In genomic region chr9:64436121-64436520, GRCm38 (mm10) we compare ENCODE assay signal across 32 mouse cellular contexts. TPM values are rescaled to one million over a fixed set of nuclear protein-coding genes. Genes with fewer than 3 reads are reported as not detected.
"Had no signal": no experiment of that assay in that cellular context is flagged by ENCODE, and none has a peak within 500 bp of the region (broad histone marks: within the 10 kb centered on the region; RNA-seq: fewer than 3 reads in every experiment).

No protein-coding gene starts in this region.

- H3K36me3 ChIP-seq: limb, embryonic 10.5 days; limb, embryonic 12.5 days; limb, embryonic 13.5 days; limb, embryonic 15.5 days; liver, embryonic 12.5 days; liver, embryonic 13.5 days; liver, embryonic 15.5 days; lung, embryonic 15.5 days; midbrain, embryonic 10.5 days; midbrain, embryonic 12.5 days; midbrain, embryonic 13.5 days; midbrain, embryonic 15.5 days; neural tube, embryonic 12.5 days had no signal

- ATAC-seq: liver, embryonic 12.5 days; liver, postnatal 0 days; lung, postnatal 0 days; midbrain, embryonic 13.5 days; midbrain, embryonic 15.5 days had no signal

- H3K4me3 ChIP-seq: limb, embryonic 10.5 days; limb, embryonic 12.5 days; limb, embryonic 13.5 days; limb, embryonic 15.5 days; liver, embryonic 12.5 days; liver, embryonic 13.5 days; liver, embryonic 15.5 days; lung, embryonic 15.5 days; megakaryocyte, embryonic 14.5 days; midbrain, embryonic 10.5 days; midbrain, embryonic 12.5 days; midbrain, embryonic 13.5 days; midbrain, embryonic 15.5 days; myocyte; neural tube, embryonic 12.5 days had no signal

- H3K9ac ChIP-seq: limb, embryonic 12.5 days; limb, embryonic 13.5 days; limb, embryonic 15.5 days; liver, embryonic 12.5 days; liver, embryonic 13.5 days; liver, embryonic 14.5 days; liver, embryonic 15.5 days; liver, postnatal 0 days; lung, embryonic 14.5 days; lung, embryonic 15.5 days; midbrain, embryonic 12.5 days; midbrain, embryonic 13.5 days; midbrain, embryonic 15.5 days; neural tube, embryonic 12.5 days had no signal

- H3K4me1 ChIP-seq: limb, embryonic 10.5 days; limb, embryonic 12.5 days; limb, embryonic 13.5 days; limb, embryonic 15.5 days; liver, embryonic 12.5 days; liver, embryonic 13.5 days; liver, embryonic 15.5 days; lung, embryonic 15.5 days; megakaryocyte, embryonic 14.5 days; midbrain, embryonic 10.5 days; midbrain, embryonic 12.5 days; midbrain, embryonic 13.5 days; midbrain, embryonic 15.5 days; neural tube, embryonic 12.5 days had no signal

- H3K4me2 ChIP-seq: limb, embryonic 12.5 days; limb, embryonic 13.5 days; limb, embryonic 15.5 days; liver, embryonic 11.5 days; liver, embryonic 12.5 days; liver, embryonic 13.5 days; liver, embryonic 15.5 days; lung, embryonic 14.5 days; lung, embryonic 15.5 days; midbrain, embryonic 12.5 days; midbrain, embryonic 13.5 days; midbrain, embryonic 15.5 days; neural tube, embryonic 12.5 days had no signal

- H3K27me3 ChIP-seq: limb, embryonic 12.5 days; limb, embryonic 13.5 days; limb, embryonic 15.5 days; liver, embryonic 13.5 days; liver, embryonic 15.5 days; lung, embryonic 15.5 days; midbrain, embryonic 12.5 days; midbrain, embryonic 13.5 days; midbrain, embryonic 15.5 days; neural tube, embryonic 12.5 days had no signal

- H3K9me3 ChIP-seq: limb, embryonic 10.5 days; limb, embryonic 12.5 days; limb, embryonic 13.5 days; limb, embryonic 15.5 days; liver, embryonic 12.5 days; liver, embryonic 13.5 days; liver, embryonic 15.5 days; lung, embryonic 15.5 days; midbrain, embryonic 10.5 days; midbrain, embryonic 12.5 days; midbrain, embryonic 13.5 days; midbrain, embryonic 15.5 days; neural tube, embryonic 12.5 days had no signal

- DNase-seq: left cerebral cortex, postnatal 4 days; liver; liver, embryonic 13.5 days; liver, postnatal 0 days; lung, adult 18-20 months; lung, adult 2 months; lung, embryonic 14.5 days; lung, postnatal 10 days; lung, postnatal 14 days; lung, postnatal 36 days; lung, postnatal 4 days; midbrain, embryonic 14.5 days had no signal

- H3K27ac ChIP-seq: limb, embryonic 10.5 days; limb, embryonic 12.5 days; limb, embryonic 13.5 days; limb, embryonic 15.5 days; liver, embryonic 12.5 days; liver, embryonic 13.5 days; liver, embryonic 14.5 days; liver, embryonic 15.5 days; lung, embryonic 15.5 days; macrophage; midbrain, embryonic 10.5 days; midbrain, embryonic 12.5 days; midbrain, embryonic 13.5 days; midbrain, embryonic 15.5 days; neural tube, embryonic 12.5 days had no signal

RNA-seq across cellular contexts. Expression of gene Megf11, which starts 50.7 kb away (rescaled TPM):
- total RNA-seq: megakaryocyte progenitor cell, adult 5-6 weeks; megakaryocyte-erythroid progenitor cell, adult 5-6 weeks had no signal
- polyA plus RNA-seq: macrophage had no signal
